Mouse (Mus musculus) C2C12 (cell line): ENCODE data around the gene Rhbdl3. TPM values are rescaled to one million over a fixed set of nuclear protein-coding genes. Genes with fewer than 3 reads are reported as not detected.

Source experiments
- H3K27me3 ChIP-seq: one replicate; pipeline ENCODE4 v1.6.1; 2011; ENCODE audit not compliant: control insufficient read depth, insufficient read depth, insufficient read length
- H3K36me3 ChIP-seq: one replicate; pipeline ENCODE4 v1.6.1; 2011; ENCODE audit not compliant: control insufficient read depth, insufficient read depth
- H3K4me3 ChIP-seq: one replicate; pipeline ENCODE4 v1.5.1; 2011; ENCODE audit warnings: mild to moderate bottlenecking, control low read depth; ENCODE audit not compliant: poor library complexity, insufficient read depth, severe bottlenecking
- H3K79me2 ChIP-seq: one replicate; pipeline ENCODE4 v1.6.1; 2011; ENCODE audit not compliant: control insufficient read depth, insufficient read depth
- H3K79me3 ChIP-seq: one replicate; pipeline ENCODE4 v1.6.1; 2011; ENCODE audit warnings: low read depth, control low read depth
- H3ac ChIP-seq: one replicate; pipeline ENCODE3; 2011; ENCODE audit warnings: low read depth; ENCODE audit not compliant: control insufficient read depth, insufficient read length
- CEBPB ChIP-seq: IDR thresholded peaks from one replicate; pipeline ENCODE4 v1.6.1; 2011; ENCODE audit warnings: low read depth, mild to moderate bottlenecking, control low read depth, moderate library complexity
- CTCF ChIP-seq: IDR thresholded peaks from one replicate; pipeline ENCODE4 v1.5.1; 2011; ENCODE audit not compliant: control insufficient read depth, insufficient read depth, insufficient read length
- FOSL1 ChIP-seq: IDR thresholded peaks from one replicate; pipeline ENCODE4 v1.8.0; 2011; ENCODE audit warnings: mild to moderate bottlenecking, low read length; ENCODE audit not compliant: poor library complexity, insufficient read depth, severe bottlenecking
- MAX ChIP-seq: IDR thresholded peaks from one replicate; pipeline ENCODE4 v1.6.1; 2011; ENCODE audit warnings: mild to moderate bottlenecking, control low read depth
- MYOD1 ChIP-seq: IDR thresholded peaks from one replicate; pipeline ENCODE4 v1.6.1; 2011; ENCODE audit warnings: low read depth; ENCODE audit not compliant: control insufficient read depth, insufficient read length
- MYOG ChIP-seq: IDR thresholded peaks from one replicate; pipeline ENCODE4 v1.6.1; 2011; ENCODE audit not compliant: control insufficient read depth, insufficient read length; ENCODE audit errors: extremely low read depth
- USF1 ChIP-seq: IDR thresholded peaks from one replicate; pipeline ENCODE4 v1.6.1; 2011; ENCODE audit warnings: low read depth, mild to moderate bottlenecking, control low read depth, moderate library complexity
- polyA plus RNA-seq: library from polyadenylated mRNA; unstranded; fragments of >200 nt; fragmentation: generic; extraction: Trizol; gene quantifications from one replicate; pipeline ENCODE4 v1.2.1, GENCODE M21; 2012; ENCODE audit warnings: missing spikeins

Rhbdl3 gene
- polyA plus RNA-seq, 1 experiment = 0.22 TPM

- H3K4me3 ChIP-seq = no peak overlapping the region
- peaks cover 99% of the 10 kb centered on the region for H3K36me3 ChIP-seq
Observed at GRCm38 (mm10) chr11:80395930-80396329, 95.2 kb downstream of the Rhbdl3 start.

DNA sequence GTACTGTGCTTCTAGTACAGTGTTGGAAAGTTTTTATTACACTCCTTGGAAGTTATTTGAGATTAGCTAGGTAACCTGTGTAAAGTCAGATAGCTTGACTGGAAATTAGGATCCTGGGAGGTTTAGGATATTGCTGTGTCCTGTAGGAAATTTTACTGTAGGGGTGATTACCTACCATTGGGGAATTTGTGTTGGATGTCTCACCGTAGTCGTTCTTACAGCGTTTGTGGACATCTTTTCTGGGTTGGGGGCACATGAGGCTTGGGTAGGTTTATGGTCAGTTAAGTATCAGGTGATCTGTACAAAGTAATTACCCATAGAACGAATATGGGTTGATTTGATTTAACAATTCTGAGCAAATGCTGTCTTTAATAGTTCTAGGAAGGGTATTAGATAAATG, 95.9 kb downstream of the Rhbdl3 start:
- H3K79me2 ChIP-seq = peaks cover 92% of the 10 kb centered on the region
- TF ChIP-seq CTCF (no peak), MAX (no peak), MYOG (no peak), FOSL1 (no peak), MYOD1 (no peak), CEBPB (no peak), USF1 (no peak)
- H3K27me3 ChIP-seq = no peaks in the 10 kb centered on the region
- peaks cover 62% of the 10 kb centered on the region for H3K79me3 ChIP-seq
- H3K36me3 ChIP-seq = peaks cover 99% of the 10 kb centered on the region
- no peak overlapping the region for H3K4me3 ChIP-seq
- H3ac ChIP-seq = no peak overlapping the region

More at GRCm38 (mm10) chr11:80395930-80396329, 95.2 kb downstream of the Rhbdl3 start:
- no peaks in the 10 kb centered on the region for H3K27me3 ChIP-seq
- H3K79me3 ChIP-seq = peaks cover 62% of the 10 kb centered on the region
- TF ChIP-seq MAX = no peak
- TF ChIP-seq CEBPB = no peak
- no peak for TF ChIP-seq MYOD1
- no peak for TF ChIP-seq FOSL1
- TF ChIP-seq MYOG = no peak
- no peak overlapping the region for H3ac ChIP-seq
- peaks cover 96% of the 10 kb centered on the region for H3K79me2 ChIP-seq

Other genes starting within 250 kb of the Rhbdl3 start
- 18.0 TPM for gene Crlf3, start 219.9 kb upstream of the Rhbdl3 start, polyA plus RNA-seq
- 1.9 TPM for gene Atad5, start 211.5 kb upstream of the Rhbdl3 start, polyA plus RNA-seq
- 11.5 TPM for gene Tefm, start 158.7 kb upstream of the Rhbdl3 start, polyA plus RNA-seq
- 0.04 TPM for gene Adap2, start 146.8 kb upstream of the Rhbdl3 start, polyA plus RNA-seq
- gene Rnf135, start 117.1 kb upstream of the Rhbdl3 start, polyA plus RNA-seq = 3.6 TPM
- gene Rhot1, start 91.9 kb upstream of the Rhbdl3 start, polyA plus RNA-seq = 15.8 TPM
- 4.3 TPM for gene 5730455P16Rik, start 77.1 kb downstream of the Rhbdl3 start, polyA plus RNA-seq
- gene Zfp207, start 82.4 kb downstream of the Rhbdl3 start, polyA plus RNA-seq = 92.9 TPM
- gene Psmd11, start 127.7 kb downstream of the Rhbdl3 start, polyA plus RNA-seq = 82.9 TPM
- gene Cdk5r1, start 176.1 kb downstream of the Rhbdl3 start, polyA plus RNA-seq = 4.7 TPM